Mouse (Mus musculus) megakaryocyte progenitor cell, adult 5-6 weeks (primary cell): Measurements from ENCODE around the gene Rxfp1. TPM values are rescaled to one million over a fixed set of nuclear protein-coding genes. Genes with fewer than 3 reads are reported as not detected.

Experiments
- ATAC-seq: replicated peaks from 2 replicates; pipeline ENCODE4 v1.8.0; 2016; ENCODE audit warnings: mild to moderate bottlenecking, moderate TSS enrichment, inconsistent platforms; ENCODE audit not compliant: poor library complexity
- total RNA-seq, 2 experiments: library from RNA; stranded (forward) in 1 of 2; stranded (reverse) in 1 of 2; fragments of 157-497, 149-512 nt in 1 of 2; fragments of 200-1000 nt in 1 of 2; gene quantifications; 2 replicates each; pipeline versions ENCODE4 v1.2.3 to v1.2.4; 2015 to 2017

Gene Rxfp1
- total RNA-seq, 2 experiments from 2014 or later: not detected

GRCm38 (mm10) chr3:79673082-79673481, 64.6 kb downstream of the Rxfp1 start:
- ATAC-seq: peak; percentile 83

GRCm38 (mm10) chr3:79672188-79672587, 65.5 kb downstream of the Rxfp1 start:
- no peak for ATAC-seq

GRCm38 (mm10) chr3:79670556-79670955, 67.1 kb downstream of the Rxfp1 start:
- ATAC-seq: no peak

GRCm38 (mm10) chr3:79664787-79665408, 72.8 kb downstream of the Rxfp1 start:
- peak; percentile 84 for ATAC-seq

DNA sequence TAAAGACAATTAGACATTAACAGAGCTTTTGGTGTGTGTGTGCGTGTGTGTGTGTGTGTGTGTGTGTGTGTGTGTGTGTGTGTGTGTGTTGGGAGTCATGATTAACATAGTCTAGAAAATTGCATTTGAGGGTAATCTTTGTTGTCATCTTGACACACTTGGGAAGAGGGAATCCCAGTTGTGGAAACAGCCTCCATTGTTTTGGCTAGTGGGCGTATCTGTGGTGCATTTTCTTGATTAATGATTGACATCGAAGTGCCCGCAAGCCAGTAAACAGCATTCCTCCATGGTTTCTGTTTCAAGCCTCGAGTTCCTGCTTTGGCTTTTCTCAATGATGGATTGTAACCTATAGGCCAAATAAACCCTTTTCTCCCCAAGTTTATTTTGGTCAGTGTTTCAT, 81.0 kb downstream of the Rxfp1 start:
- no peak for ATAC-seq

GRCm38 (mm10) chr3:79652129-79652528, 85.6 kb downstream of the Rxfp1 start:
- no peak for ATAC-seq

DNA sequence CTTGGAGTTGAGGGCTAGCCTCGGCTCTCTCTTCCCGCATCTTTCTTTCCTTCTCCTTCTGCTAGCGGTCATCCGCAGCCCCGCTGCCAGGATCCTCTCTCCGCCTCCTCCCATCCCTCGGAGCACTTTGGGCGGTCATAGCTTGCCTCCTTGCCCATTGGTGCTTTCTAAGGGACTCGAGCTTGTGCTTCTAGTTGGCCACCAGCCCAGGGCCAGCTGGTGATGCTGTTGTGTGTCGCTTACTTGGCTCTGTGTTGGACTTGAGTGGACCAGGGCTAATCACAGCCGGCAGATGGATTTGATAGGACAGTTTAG, 108.3 kb downstream of the Rxfp1 start, which contains the start of gene Etfdh:
Gene Etfdh, minus strand, starts transcription at position 85 of the 315 bp plus-strand sequence.
- ATAC-seq: peak; percentile 35

DNA sequence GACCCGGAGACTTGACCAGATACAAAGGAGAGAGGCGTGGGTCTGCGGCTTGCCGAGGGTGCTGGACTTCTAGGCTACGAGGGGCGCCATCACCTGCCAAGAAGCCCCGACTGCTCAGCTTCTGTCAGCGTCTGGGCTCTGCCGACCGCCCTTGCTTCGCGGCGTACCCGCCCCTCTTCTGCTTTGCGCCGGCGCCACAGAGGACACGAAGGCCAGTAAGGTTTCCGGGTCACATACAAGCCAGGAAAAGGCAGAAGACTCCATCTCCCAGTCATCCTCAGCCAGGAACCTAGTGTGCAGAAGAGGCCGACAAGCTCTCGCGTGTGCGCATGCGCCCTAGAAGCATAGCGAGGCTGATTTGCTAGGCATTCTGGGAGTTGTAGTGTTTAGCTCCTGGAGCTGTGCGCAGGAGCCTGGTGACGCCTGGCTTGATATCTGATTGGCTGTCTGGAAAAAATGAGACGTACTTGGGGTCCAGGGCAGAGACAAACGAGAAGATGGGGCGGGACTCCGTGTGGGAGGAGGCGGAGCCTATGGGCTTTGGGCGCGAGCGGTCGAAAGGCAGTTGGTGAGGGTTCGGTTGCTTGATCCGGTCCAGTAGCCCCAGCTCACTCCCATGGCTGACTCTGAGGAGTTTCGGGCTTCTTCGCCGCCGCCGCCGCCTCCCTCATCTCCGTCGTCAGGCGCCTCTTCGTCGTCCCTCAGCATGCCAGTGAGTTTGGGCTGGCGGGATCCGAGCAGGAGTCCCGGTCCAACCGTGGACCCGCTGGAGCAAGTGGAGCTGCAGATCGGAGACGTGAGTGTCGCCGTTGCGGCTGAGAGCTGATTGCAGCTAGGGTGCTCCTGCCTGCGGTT, 108.9 kb downstream of the Rxfp1 start, which contains the start of gene 4930579G24Rik:
Gene 4930579G24Rik, plus strand, starts transcription at position 519 of the 855 bp plus-strand sequence.
- ATAC-seq: peak; percentile 87

GRCm38 (mm10) chr3:79628182-79628560, 109.5 kb downstream of the Rxfp1 start:
- ATAC-seq: peak; percentile 8

DNA sequence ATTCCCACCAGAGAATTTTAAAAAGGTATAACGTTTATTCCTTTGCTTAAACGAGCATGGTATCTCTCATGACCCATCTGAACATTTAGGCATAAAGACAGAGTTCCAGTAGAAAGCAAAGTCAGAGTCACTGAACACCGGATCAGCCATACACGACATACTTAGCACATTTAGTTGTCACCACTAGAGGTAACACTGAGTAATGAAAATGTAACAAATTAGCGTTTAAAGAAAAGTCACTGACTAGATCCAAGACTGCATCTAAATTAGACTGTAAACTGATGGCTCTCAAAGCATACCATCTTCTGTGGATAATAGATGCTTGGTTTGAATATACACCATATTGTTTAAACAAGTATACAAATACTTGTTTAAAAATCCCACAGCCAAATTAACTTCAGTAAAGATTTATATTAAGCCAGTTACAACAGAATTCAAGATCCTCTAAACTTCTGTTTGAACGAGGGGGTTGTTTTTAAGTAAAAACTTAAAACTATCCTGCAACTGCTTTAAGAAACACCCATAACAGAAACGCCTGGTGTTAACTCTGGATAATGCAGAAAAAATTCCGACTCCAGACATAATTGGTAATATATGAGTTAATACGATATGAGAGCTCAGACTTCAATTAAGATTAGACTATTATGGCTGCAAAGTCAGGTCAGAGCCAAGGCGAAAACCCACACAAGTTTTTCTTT, 110.0 kb downstream of the Rxfp1 start:
- ATAC-seq: peak; percentile 24

DNA sequence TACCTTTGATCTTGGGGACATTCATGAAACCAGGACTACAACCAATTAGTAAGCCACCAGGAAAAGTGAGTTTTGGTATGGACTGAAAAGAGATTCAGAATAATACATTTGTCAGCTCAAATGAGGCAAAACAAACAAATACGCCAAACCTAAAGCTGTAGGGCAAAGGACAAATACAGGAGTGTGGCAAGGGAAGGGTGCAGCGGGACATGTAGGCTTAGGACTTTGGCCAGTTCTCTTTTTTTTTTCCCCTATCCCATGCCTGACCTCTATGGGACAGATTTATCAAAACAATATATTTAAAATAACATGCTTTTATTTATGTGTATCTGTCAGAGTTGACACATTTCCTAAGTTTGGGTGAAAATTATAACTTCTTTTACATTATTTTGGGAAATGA, 127.8 kb downstream of the Rxfp1 start:
- no peak for ATAC-seq

GRCm38 (mm10) chr3:79595468-79595867, 142.2 kb downstream of the Rxfp1 start:
- no peak for ATAC-seq

DNA sequence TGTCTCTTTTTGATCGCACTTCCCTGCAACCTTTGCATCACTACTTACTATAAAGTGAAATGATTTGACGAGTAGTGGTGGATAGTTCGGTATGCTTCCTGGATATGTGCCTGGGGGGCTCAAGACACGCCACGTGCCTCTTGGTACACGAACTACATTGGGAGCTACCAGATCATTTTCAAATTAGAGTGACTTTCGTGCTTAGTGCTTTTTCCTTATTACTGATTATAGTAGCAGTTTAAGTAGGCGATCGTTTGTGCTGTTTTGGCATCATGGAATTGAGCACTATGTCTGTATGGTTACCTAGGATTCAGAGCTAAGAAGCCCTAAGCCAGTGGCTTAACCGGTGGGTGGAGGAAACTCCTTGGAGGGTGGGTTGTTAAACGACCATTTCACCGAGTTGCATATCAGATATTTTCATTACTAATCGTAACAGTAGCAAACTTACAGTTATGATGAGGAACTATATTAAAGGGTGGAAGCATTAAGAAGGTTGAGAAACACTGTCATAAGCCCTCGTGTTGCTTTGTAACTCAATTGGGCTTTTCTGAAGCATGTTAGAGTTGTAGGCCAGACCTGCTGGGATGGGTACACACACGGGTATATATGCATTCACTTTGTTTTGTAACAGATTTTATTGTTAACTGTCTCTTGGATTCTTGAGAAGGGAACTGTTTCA, 145.7 kb downstream of the Rxfp1 start:
- no peak; the same call in 1 of the 2 replicates for ATAC-seq

Other genes with a start within 250 kb of the Rxfp1 start
- gene Fnip2, start 170.1 kb downstream of the Rxfp1 start, total RNA-seq (2015): 8.0 and 11.2 TPM in 2 replicates
- 7.1 and 7.8 TPM in 2 replicates for gene Fnip2, start 170.1 kb downstream of the Rxfp1 start, total RNA-seq (2017)
- gene Ppid, start 146.5 kb downstream of the Rxfp1 start, total RNA-seq (2015): 216 and 234 TPM in 2 replicates
- gene Ppid, start 146.5 kb downstream of the Rxfp1 start, total RNA-seq (2017): 271 and 360 TPM in 2 replicates
- 38.3 and 42.3 TPM in 2 replicates for gene 4930579G24Rik, start 108.8 kb downstream of the Rxfp1 start, total RNA-seq (2015)
- 14.4 and 15.7 TPM in 2 replicates for gene 4930579G24Rik, start 108.8 kb downstream of the Rxfp1 start, total RNA-seq (2017)
- 40.3 and 42.5 TPM in 2 replicates for gene Etfdh, start 108.4 kb downstream of the Rxfp1 start, total RNA-seq (2015)
- 60.0 and 73.8 TPM in 2 replicates for gene Etfdh, start 108.4 kb downstream of the Rxfp1 start, total RNA-seq (2017)
- gene Tmem144, start 114.9 kb upstream of the Rxfp1 start, total RNA-seq (2015): 2.2 and 4.3 TPM in 2 replicates
- gene Tmem144, start 114.9 kb upstream of the Rxfp1 start, total RNA-seq (2017): 1.5 and 2.2 TPM in 2 replicates
- 0.12 and 2.8 TPM in 2 replicates for gene Fam198b, start 146.7 kb upstream of the Rxfp1 start, total RNA-seq (2015)
- 0.04 and 2.6 TPM in 2 replicates for gene Fam198b, start 146.7 kb upstream of the Rxfp1 start, total RNA-seq (2017)